9 mouse cellular contexts compared by ENCODE assay signal in genomic region chr13:55011981-55012478, GRCm38 (mm10). TPM values are rescaled to one million over a fixed set of nuclear protein-coding genes. Genes with fewer than 3 reads are reported as not detected.
A peak's percentile ranks its signal among the peaks of the same experiment; 100 is the strongest.
DNase-seq lines count a peak whose midpoint lies in the region; ATAC-seq and TF ChIP-seq lines count a peak whose summit lies in the region.
"Had no signal": no experiment of that assay in that cellular context is flagged by ENCODE, and none has a peak within 500 bp of the region (broad histone marks: within the 10 kb centered on the region; RNA-seq: fewer than 3 reads in every experiment).

No protein-coding gene starts in this region.

- 5% methylated on average over 14 of the region's 14 CpGs for WGBS in limb, embryonic 10.5 days
- WGBS in stomach, postnatal 0 days: 4% methylated on average over 14 of the region's 14 CpGs

- 0 out of 2 replicates have a peak, but pooled peaks have one; percentile 47 for ATAC-seq in stomach, postnatal 0 days (ENCODE audit: low FRiP score, low TSS enrichment)
- no peak for ATAC-seq in megakaryocyte, adult 5-6 weeks (ENCODE audit: poor library complexity, severe bottlenecking)

- no peak overlapping the region for H3K4me2 ChIP-seq in stomach, postnatal 0 days (replicated peaks; ENCODE audit: low read depth)
- H3K4me2 ChIP-seq: embryonic facial prominence, embryonic 15.5 days had no signal

- TF ChIP-seq CTCF in stomach, postnatal 0 days (IDR thresholded peaks at IDR 0.05; ENCODE audit: low read depth): peak; percentile 56

- H3K4me1 ChIP-seq in limb, embryonic 10.5 days: peaks cover 17% of the 10 kb centered on the region
- H3K4me1 ChIP-seq in stomach, postnatal 0 days (replicated peaks; ENCODE audit: control insufficient read depth, insufficient read depth): no peaks in the 10 kb centered on the region
- H3K4me1 ChIP-seq: embryonic facial prominence, embryonic 15.5 days had no signal

- peaks cover 20% of the 10 kb centered on the region; the same call in 1 of the 2 replicates for H3K27me3 ChIP-seq in limb, embryonic 10.5 days (ENCODE audit: low read depth, poor library complexity, severe bottlenecking)
- no peaks in the 10 kb centered on the region for H3K27me3 ChIP-seq in stomach, postnatal 0 days (ENCODE audit: control insufficient read depth, insufficient read depth, low read length)
- H3K27me3 ChIP-seq: embryonic facial prominence, embryonic 15.5 days had no signal

- H3K36me3 ChIP-seq in limb, embryonic 10.5 days: no peaks in the 10 kb centered on the region
- no peaks in the 10 kb centered on the region for H3K36me3 ChIP-seq in stomach, postnatal 0 days (ENCODE audit: control insufficient read depth, insufficient read depth, low read length)
- H3K36me3 ChIP-seq: embryonic facial prominence, embryonic 15.5 days had no signal

- H3K9me3 ChIP-seq in limb, embryonic 10.5 days (replicated peaks): no peaks in the 10 kb centered on the region
- no peaks in the 10 kb centered on the region for H3K9me3 ChIP-seq in stomach, postnatal 0 days (ENCODE audit: control insufficient read depth, low read length)
- H3K9me3 ChIP-seq: embryonic facial prominence, embryonic 15.5 days had no signal

- H3K9ac ChIP-seq in stomach, postnatal 0 days (ENCODE audit: low read length): no peak overlapping the region
- H3K9ac ChIP-seq: embryonic facial prominence, embryonic 15.5 days had no signal

- no peak overlapping the region for H3K27ac ChIP-seq in limb, embryonic 10.5 days
- no peak overlapping the region for H3K27ac ChIP-seq in stomach, postnatal 0 days (replicated peaks)
- H3K27ac ChIP-seq: embryonic facial prominence, embryonic 15.5 days had no signal

- peak overlapping the region; percentile 21 for H3K4me3 ChIP-seq in limb, embryonic 10.5 days
- H3K4me3 ChIP-seq in stomach, postnatal 0 days (ENCODE audit: low read depth, low read length): no peak overlapping the region
- H3K4me3 ChIP-seq: embryonic facial prominence, embryonic 15.5 days had no signal

- DNase-seq in cerebellum, adult 11-12 months: peak; percentile 19
- DNase-seq in cerebellum, adult 11 months: no peak
- DNase-seq in right cerebral cortex, postnatal 4 days: peak; percentile 15
- DNase-seq in right cerebral cortex, postnatal 25 days: no peak
- DNase-seq in limb, embryonic 10.5 days (ENCODE audit: low spot score): no peak
- no peak for DNase-seq in stomach, postnatal 0 days (ENCODE audit: low spot score)
- DNase-seq in layer of hippocampus, adult 18-20 months (ENCODE audit: low spot score in 2 of 2): no peak

- TF ChIP-seq EP300 in stomach, postnatal 0 days (optimal IDR thresholded peaks at IDR 0.05): no peak

RNA-seq across cellular contexts. Expression of gene Hk3, which starts 9.2 kb away (rescaled TPM):
- polyA plus RNA-seq in limb, embryonic 10.5 days (2016; fragmentation: Nextera tagmentation; extraction: Ambion mirVana): 0.33 and 0.53 TPM in 2 replicates
- polyA plus RNA-seq in stomach, postnatal 0 days (2015; fragmentation: Nextera tagmentation; extraction: Ambion mirVana): 0.69 TPM in 2 replicates
- 37.9 and 43.1 TPM in 2 replicates for total RNA-seq in megakaryocyte, adult 5-6 weeks (2015)
- 99.2 and 109 TPM in 2 replicates for total RNA-seq in megakaryocyte, adult 5-6 weeks (2017)
- total RNA-seq in layer of hippocampus, adult 18-20 months (2021): 1 to 10 TPM in 1 of 2 experiments, under 1 TPM in 1; 0.99 to 1.1 TPM

Comparison
In these comparisons a context has a peak if more than half of its experiments do, and no peak if none do; other contexts are left out.
1. DNase-seq: peak in cerebellum, adult 11-12 months (single experiment) and right cerebral cortex, postnatal 4 days (single experiment); none in cerebellum, adult 11 months (single experiment), right cerebral cortex, postnatal 25 days (single experiment), limb, embryonic 10.5 days (single experiment), stomach, postnatal 0 days (single experiment) and layer of hippocampus, adult 18-20 months (0 of 2).
2. RNA of gene Hk3, which starts 9.2 kb away (total RNA-seq): 37.9 to 109 TPM in megakaryocyte, adult 5-6 weeks; 0.99 to 1.1 TPM in layer of hippocampus, adult 18-20 months; every median in the first group is over 10 times any median in the second.